Mouse (Mus musculus) bone marrow, adult 2 months (tissue): ENCODE results near the gene Spata13.

Source experiments
- CTCF ChIP-seq: fragments of 200-500 bp; IDR thresholded peaks from 2 replicates; pipeline ENCODE4 v1.5.1; 2011; ENCODE audit warnings: low read length, control low read depth; ENCODE audit not compliant: control insufficient read depth, insufficient read depth
- POLR2A ChIP-seq: fragments of 200-500 bp; IDR thresholded peaks from 2 replicates; pipeline ENCODE4 v1.6.1; 2011; ENCODE audit warnings: low read depth, mild to moderate bottlenecking, control low read depth, low read length, borderline replicate concordance; ENCODE audit not compliant: control insufficient read depth

DNA sequence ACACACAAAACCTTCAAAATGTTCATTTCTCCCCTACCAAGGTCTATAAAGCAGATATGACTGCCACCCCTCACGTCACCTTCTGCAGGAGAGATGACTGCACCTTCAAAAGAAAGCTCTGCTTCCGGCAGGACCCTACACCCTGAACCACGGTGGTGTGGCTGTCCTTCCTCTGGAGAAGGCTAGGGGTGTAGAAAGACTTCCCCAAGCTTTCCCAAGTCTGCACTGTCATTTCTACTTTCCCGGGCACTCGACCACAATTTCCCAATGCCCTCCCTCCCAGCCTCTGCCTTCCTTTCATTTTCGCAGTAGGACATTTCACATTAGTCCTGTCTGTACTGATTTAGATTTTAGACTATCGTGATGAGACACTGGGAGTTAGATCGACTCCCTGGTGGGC is 149.4 kb downstream of the Spata13 start:
- TF ChIP-seq CTCF (no peak), POLR2A (no peak)
